Mouse (Mus musculus): ENCODE measurements at regions not wholly inside any gene's neighbourhood (a gene's known extent, or its start where the extent isn't known, plus 50 kb on each side); places are given as distances from the start of the nearest gene placed in this dataset.

- no peak for TF ChIP-seq CTCF (IDR thresholded peaks at IDR 0.05; ENCODE audit: extremely low read depth, insufficient read depth, low read length)
- no peak for TF ChIP-seq POLR2A (IDR thresholded peaks at IDR 0.05; ENCODE audit: extremely low read depth, insufficient read depth, low read length)
Measured at GRCm38 (mm10) chr1:186255476-186256080, 138.5 kb upstream of the Lyplal1 start.

All from cortical plate, adult 2 months (tissue).